Mouse (Mus musculus): ENCODE data around the gene Phc3.

- TF ChIP-seq EP300 (IDR thresholded peaks at IDR 0.05) = no peak
- peak; percentile 50 for TF ChIP-seq CTCF (IDR thresholded peaks at IDR 0.05)
These were observed 39.4 kb downstream of the Phc3 start for GRCm38 (mm10) chr3:30929828-30930227.

All from lung, postnatal 0 days (tissue).